Mouse (Mus musculus) activated CD4-positive, CD25-positive, alpha-beta regulatory T cell, adult 4 months (primary cell): ENCODE data around the gene Fsd1. TPM values are rescaled to one million over a fixed set of nuclear protein-coding genes. Genes with fewer than 3 reads are reported as not detected.

ENCODE experiments used
- ATAC-seq: one replicate; pipeline ENCODE4 v1.8.0; 2017
- polyA plus RNA-seq, 2 experiments: library from polyadenylated mRNA; unstranded; fragments of 100-300 nt; shearing (Covaris generic); gene quantifications; one replicate each; pipeline ENCODE4 v1.2.1; 2017

Gene Fsd1
- polyA plus RNA-seq, 2 experiments from 2014 or later: not detected

DNA sequence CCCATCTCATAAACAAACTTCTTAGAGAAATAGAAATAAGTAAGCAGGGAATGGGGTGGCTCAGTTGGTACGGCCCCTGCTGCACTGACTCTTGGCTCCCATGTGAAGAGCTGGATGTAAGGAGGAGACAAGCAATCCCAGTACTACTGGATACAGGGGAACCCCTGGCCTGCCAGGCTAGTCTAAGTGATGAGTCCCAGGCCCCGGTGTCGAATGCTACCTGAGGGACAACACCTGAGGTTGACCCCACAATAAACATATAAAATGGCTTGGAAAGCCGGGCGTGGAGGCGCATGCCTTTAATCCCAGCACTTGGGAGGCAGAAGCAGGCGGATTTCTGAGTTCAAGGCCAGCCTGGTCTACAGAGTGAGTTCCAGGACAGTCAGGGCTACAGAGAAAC is 45.1 kb downstream of the Fsd1 start:
- no peak for ATAC-seq

DNA sequence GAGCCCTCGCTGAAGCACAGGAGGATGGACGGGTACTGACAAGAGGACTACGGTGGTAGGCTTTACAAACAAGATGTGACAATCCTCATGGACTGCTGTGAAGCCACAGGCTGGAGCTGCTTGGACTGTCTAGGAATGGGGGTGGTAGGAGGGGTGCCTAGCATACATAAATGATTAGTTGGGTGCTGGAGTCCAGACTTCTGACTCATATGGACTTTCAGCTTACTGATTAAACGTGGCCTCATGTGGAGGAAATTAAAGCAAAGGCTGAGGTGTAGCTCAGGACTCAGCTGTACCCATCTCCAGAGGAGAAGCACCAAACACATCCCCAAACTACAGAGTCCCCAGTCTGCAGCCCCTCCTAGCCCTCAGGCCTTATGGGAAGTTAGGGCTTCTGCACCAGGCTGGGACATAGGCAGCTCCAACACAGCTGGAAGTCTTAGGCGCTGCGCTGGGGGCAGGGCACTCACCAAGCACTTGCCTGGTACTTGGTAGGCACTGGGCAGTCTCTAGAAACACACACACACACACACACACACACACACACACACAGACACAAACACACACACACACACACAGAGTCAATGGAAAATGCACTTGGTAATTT is 45.9 kb downstream of the Fsd1 start:
- ATAC-seq: no peak

DNA sequence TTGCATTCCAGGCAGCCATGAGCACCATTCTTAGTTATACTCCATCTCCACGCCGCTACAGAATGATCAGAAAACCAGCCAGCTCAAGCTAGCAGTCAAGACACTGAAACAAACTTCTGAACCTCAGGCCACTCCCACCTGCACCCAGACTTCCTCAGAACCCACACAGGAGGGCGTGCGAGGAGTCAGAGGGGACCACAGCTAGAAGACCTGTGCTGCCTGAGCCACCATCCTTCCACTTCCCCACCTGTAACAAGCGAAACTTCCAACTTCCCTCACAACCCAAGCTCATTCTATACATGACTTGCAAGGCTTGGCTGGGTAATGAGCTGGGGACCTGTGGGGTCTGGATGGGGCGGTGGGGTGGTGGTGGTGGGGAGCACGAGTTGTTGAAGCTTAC is 46.5 kb downstream of the Fsd1 start:
- no peak for ATAC-seq

- peak; percentile 41 for ATAC-seq
Observed at GRCm38 (mm10) chr17:56034040-56034725, 47.9 kb downstream of the Fsd1 start.

DNA sequence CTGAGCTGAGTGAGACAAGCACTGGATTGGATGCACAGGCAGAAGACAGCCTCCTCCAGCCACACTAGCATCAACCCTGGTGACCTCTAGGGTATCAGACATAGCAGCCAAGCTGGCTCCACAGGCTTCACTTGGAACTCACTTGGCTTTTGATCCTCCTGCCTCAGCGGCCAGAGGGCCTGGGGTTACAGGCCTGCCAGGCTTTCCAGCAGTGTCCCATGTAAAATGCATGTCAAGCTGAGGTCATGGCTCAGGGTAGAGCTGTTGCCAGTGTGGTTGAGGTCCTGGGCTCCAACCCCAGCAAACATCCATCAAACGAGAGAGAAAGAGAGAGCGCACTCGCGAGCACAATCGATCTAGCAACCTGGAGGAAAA is 48.4 kb downstream of the Fsd1 start:
- no peak for ATAC-seq

DNA sequence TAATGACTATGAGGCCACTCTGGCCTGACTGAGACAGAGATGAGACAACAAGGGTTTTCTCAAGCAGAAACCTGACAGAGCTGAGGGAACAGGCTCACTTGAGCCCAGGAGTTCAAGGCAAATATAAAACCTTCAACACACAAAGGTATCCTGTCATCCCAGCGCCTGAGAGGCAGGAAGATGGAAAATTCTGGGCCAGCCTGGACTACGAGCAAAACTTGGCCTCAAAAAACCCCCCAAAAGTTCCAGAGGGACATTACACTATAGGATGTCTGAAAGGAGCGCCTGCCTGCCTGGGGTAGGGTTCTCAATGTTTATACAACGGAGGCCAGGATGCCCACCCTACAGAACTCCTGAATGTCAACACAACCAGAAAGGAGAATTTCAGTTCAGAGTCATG is 48.9 kb downstream of the Fsd1 start:
- ATAC-seq: no peak

- ATAC-seq: peak; percentile 68
Observed at GRCm38 (mm10) chr17:56036176-56036900, 50.0 kb downstream of the Fsd1 start, which contains the start of gene Sh3gl1. Gene Sh3gl1, minus strand, starts transcription at chr17:56036635.

DNA sequence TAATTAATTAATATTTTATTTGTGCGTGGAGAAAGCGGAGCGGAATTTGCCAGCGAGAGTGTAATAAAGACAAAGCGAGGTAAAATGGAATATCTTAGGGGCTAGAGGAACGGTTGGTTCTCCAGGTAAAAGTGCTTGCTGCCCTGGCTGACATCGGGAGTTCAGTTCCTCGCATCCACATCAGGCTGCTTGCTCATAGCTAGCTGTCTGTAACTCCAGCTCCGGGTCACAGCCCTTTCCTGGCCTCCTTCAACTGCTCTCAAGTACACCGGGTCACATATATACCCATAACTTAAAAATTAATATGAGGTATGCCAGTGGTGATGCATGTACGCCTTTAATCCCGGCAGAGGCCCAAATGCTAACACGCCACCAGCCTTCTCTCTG is 50.6 kb downstream of the Fsd1 start:
- no peak for ATAC-seq

- no peak for ATAC-seq
Observed at GRCm38 (mm10) chr17:56038583-56039261, 52.4 kb downstream of the Fsd1 start.

- no peak for ATAC-seq
Observed at GRCm38 (mm10) chr17:56039345-56039744, 53.0 kb downstream of the Fsd1 start.

- ATAC-seq: peak; percentile 74
Observed at GRCm38 (mm10) chr17:56040030-56040856, 53.9 kb downstream of the Fsd1 start, which contains the start of gene Chaf1a. Gene Chaf1a, plus strand, starts transcription at chr17:56040439.

GRCm38 (mm10) chr17:56040857-56041163 is 54.5 kb downstream of the Fsd1 start:
- no peak for ATAC-seq

Other genes starting within 250 kb of the Fsd1 start
- under 1 TPM in 1 of 2 experiments, not detected in 1; 0.38 TPM for gene Adgre4, start 236.5 kb upstream of the Fsd1 start, polyA plus RNA-seq
- gene Zfp119a, start 107.6 kb upstream of the Fsd1 start, polyA plus RNA-seq: 10 to 100 TPM; 17.3 to 17.8 TPM
- 10 to 100 TPM; 28.5 to 36.9 TPM for gene Zfp959, start 94.4 kb upstream of the Fsd1 start, polyA plus RNA-seq
- gene Zfp119b, start 37.0 kb upstream of the Fsd1 start, polyA plus RNA-seq: 10 to 100 TPM; 17.2 to 17.4 TPM
- gene Ebi3, start 33.9 kb upstream of the Fsd1 start, polyA plus RNA-seq: 10 to 100 TPM; 52.7 to 95.2 TPM
- 10 to 100 TPM; 26.9 to 30.2 TPM for gene Yju2, start 27.4 kb upstream of the Fsd1 start, polyA plus RNA-seq
- gene Shd, start 16.0 kb upstream of the Fsd1 start, polyA plus RNA-seq: not detected
- under 1 TPM in 1 of 2 experiments, not detected in 1; 0.54 TPM for gene Stap2, start 19.1 kb downstream of the Fsd1 start, polyA plus RNA-seq
- gene Mpnd, start 19.2 kb downstream of the Fsd1 start, polyA plus RNA-seq: 10 to 100 TPM; 22.9 to 23.8 TPM
- gene Sh3gl1, start 50.1 kb downstream of the Fsd1 start, polyA plus RNA-seq: 100 to 1,000 TPM in 1 of 2 experiments, 10 to 100 TPM in 1; 84.9 to 114 TPM
- 1 to 10 TPM; 1.0 to 1.6 TPM for gene Chaf1a, start 53.9 kb downstream of the Fsd1 start, polyA plus RNA-seq
- gene Ubxn6, start 88.5 kb downstream of the Fsd1 start, polyA plus RNA-seq: 10 to 100 TPM; 33.8 to 42.1 TPM
- gene Hdgfl2, start 93.1 kb downstream of the Fsd1 start, polyA plus RNA-seq: 10 to 100 TPM; 35.7 to 44.6 TPM
- gene Plin4, start 123.3 kb downstream of the Fsd1 start, polyA plus RNA-seq: under 1 TPM in 1 of 2 experiments, not detected in 1; 0.15 TPM
- not detected for gene Plin5, start 131.1 kb downstream of the Fsd1 start, polyA plus RNA-seq
- under 1 TPM in 1 of 2 experiments, not detected in 1; 0.34 TPM for gene Lrg1, start 135.5 kb downstream of the Fsd1 start, polyA plus RNA-seq
- not detected for gene Sema6b, start 153.8 kb downstream of the Fsd1 start, polyA plus RNA-seq
- 10 to 100 TPM; 34.9 to 38.7 TPM for gene Tnfaip8l1, start 176.0 kb downstream of the Fsd1 start, polyA plus RNA-seq
- gene Mydgf, start 197.4 kb downstream of the Fsd1 start, polyA plus RNA-seq: 10 to 100 TPM; 57.3 to 59.9 TPM
- 10 to 100 TPM; 11.5 to 16.9 TPM for gene Dpp9, start 232.4 kb downstream of the Fsd1 start, polyA plus RNA-seq